In genomic region chr16:95984911-95985310, GRCm38 (mm10) we compare ENCODE assay signal across 22 mouse cellular contexts. TPM values are rescaled to one million over a fixed set of nuclear protein-coding genes. Genes with fewer than 3 reads are reported as not detected.
DNase-seq lines count a peak whose midpoint lies in the region; ATAC-seq and TF ChIP-seq lines count a peak whose summit lies in the region.
"Had no signal": no experiment of that assay in that cellular context is flagged by ENCODE, and none has a peak within 500 bp of the region (broad histone marks: within the 10 kb centered on the region; RNA-seq: fewer than 3 reads in every experiment).

No protein-coding gene starts in this region.

- peaks cover 8% of the 10 kb centered on the region for H3K36me3 ChIP-seq in spleen, adult 2 months (ENCODE audit: control insufficient read depth, insufficient read depth, low read length)

- no peak for DNase-seq in spleen, adult 2 months (ENCODE audit: low read depth in 1 of 2, low spot score in 2 of 2)
- no peak for DNase-seq in spleen, postnatal 4 days (ENCODE audit: low spot score in 2 of 2)
- peak; percentile 42 to 47 for DNase-seq in thymus, postnatal 10 days (ENCODE audit: low spot score in 2 of 2)
- no peak for DNase-seq in layer of hippocampus, postnatal 25 days (ENCODE audit: extremely low spot score in 1 of 2, low spot score in 1 of 2)
- DNase-seq in testis, postnatal 14 days (ENCODE audit: low spot score), result no peak
- no peak for DNase-seq in heart, postnatal 14 days
- DNase-seq: adrenal gland, adult 8-10 months; cerebellum, adult 9-10 months; gastrocnemius, postnatal 25 days; kidney, postnatal 36 days; layer of hippocampus, adult 9-11 months; midbrain, embryonic 14.5 days; right cerebral cortex, postnatal 4 days had no signal

- peak; percentile 59 for ATAC-seq in megakaryocyte, adult 5-6 weeks (ENCODE audit: poor library complexity, severe bottlenecking)
- ATAC-seq: forebrain, embryonic 13.5 days; intestine, embryonic 16.5 days had no signal

- H3K27me3 ChIP-seq in spleen, adult 2 months (ENCODE audit: control insufficient read depth, insufficient read depth, low read length), result no peaks in the 10 kb centered on the region
- H3K27me3 ChIP-seq: embryonic facial prominence, embryonic 12.5 days; forebrain, embryonic 13.5 days; limb, embryonic 15.5 days; liver, embryonic 15.5 days had no signal

- no peak overlapping the region for H3K4me3 ChIP-seq in spleen, adult 2 months (ENCODE audit: extremely low read depth, insufficient read depth, insufficient read length)
- H3K4me3 ChIP-seq: embryonic facial prominence, embryonic 12.5 days; erythroblast, embryonic 14.5 days; forebrain, embryonic 13.5 days; limb, embryonic 15.5 days; liver, embryonic 15.5 days had no signal

- intact Hi-C loops in heart, postnatal 14 days (cut with DNase I), result no loop called here

- WGBS in spleen, adult 2 months, result 31% methylated on average over 5 of the region's 5 CpGs

- H3K27ac ChIP-seq in spleen, adult 2 months (ENCODE audit: insufficient read depth, low read length), result peak overlapping the region; percentile 71; the same call in 1 of the 2 replicates
- H3K27ac ChIP-seq: embryonic facial prominence, embryonic 12.5 days; forebrain, embryonic 13.5 days; hindbrain, embryonic 14.5 days; limb, embryonic 15.5 days; liver, embryonic 15.5 days; macrophage had no signal

- TF ChIP-seq POLR2A in spleen, adult 2 months (IDR thresholded peaks at IDR 0.05; ENCODE audit: low read depth, low read length), result no peak

- TF ChIP-seq CTCF in spleen, adult 2 months (IDR thresholded peaks at IDR 0.05; ENCODE audit: extremely low read depth, insufficient read depth, insufficient read length, insufficient replicate concordance), result no peak

- no peaks in the 10 kb centered on the region; the same call in 1 of the 2 replicates for H3K4me1 ChIP-seq in spleen, adult 2 months (ENCODE audit: control insufficient read depth, insufficient read depth, insufficient read length)

RNA-seq across cellular contexts. Expression of gene Psmg1, which starts 5.8 kb away (rescaled TPM):
- polyA plus RNA-seq in spleen, adult 2 months (2012; rRNA removed), result 7.8 and 8.6 TPM in 2 replicates
- 20.2 and 21.6 TPM in 2 replicates for total RNA-seq in megakaryocyte, adult 5-6 weeks (2015)
- 19.3 and 32.2 TPM in 2 replicates for total RNA-seq in megakaryocyte, adult 5-6 weeks (2017)
- total RNA-seq in layer of hippocampus, postnatal 25 days (2021), result 10 to 100 TPM; 16.7 to 18.7 TPM
- 10 to 100 TPM; 21.5 to 24.4 TPM for total RNA-seq in heart, postnatal 14 days (2021)

Comparison
In these comparisons a context has a peak if more than half of its experiments do, and no peak if none do; other contexts are left out.
1. DNase-seq: peak in thymus, postnatal 10 days (2 of 2); none in spleen, adult 2 months (0 of 2), spleen, postnatal 4 days (0 of 2), layer of hippocampus, postnatal 25 days (0 of 2), testis, postnatal 14 days (single experiment) and heart, postnatal 14 days (0 of 2).